Mouse (Mus musculus): Measurements from ENCODE around the gene E130308A19Rik.

E130308A19Rik gene

DNA sequence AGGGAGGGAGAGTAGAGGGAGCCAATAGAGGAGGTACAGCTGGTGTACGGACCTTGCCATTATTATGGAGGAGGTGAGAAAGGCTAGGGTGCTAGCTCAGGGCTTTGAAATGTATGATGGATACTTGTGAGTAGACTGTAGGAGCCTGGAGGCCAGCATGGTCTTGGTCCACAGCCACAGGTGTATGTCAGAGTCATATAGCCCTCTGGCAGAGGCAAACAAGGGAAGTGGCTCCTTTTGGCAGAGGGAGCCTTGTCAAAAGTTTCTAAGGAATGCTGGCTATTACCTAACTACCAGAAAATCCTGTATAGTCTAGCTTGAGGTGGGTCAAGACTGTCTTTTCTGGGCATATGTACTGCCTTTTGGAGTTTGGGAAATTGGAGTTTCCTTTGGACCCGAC, 14.7 kb downstream of the E130308A19Rik start:
- DNase-seq: no peak

DNA sequence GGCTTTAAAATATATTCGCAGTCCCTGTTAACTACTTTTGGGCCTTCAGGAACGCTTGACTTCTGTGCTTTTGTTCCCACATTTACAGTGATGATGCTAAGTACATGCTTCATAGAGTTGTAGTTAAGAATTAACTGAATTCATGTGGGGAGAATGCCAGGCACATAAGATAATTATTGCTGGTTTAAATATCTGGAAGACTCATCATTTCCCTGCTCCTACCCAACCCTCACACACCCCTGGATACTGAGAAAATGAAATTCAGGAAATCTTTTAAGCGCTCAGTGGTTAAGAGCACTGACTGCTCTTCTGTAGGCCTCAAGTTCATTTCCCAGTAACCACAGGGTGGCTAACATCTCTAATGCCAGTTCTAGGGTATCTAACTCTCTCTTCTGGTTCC, 16.0 kb downstream of the E130308A19Rik start:
- no peak for DNase-seq

DNA sequence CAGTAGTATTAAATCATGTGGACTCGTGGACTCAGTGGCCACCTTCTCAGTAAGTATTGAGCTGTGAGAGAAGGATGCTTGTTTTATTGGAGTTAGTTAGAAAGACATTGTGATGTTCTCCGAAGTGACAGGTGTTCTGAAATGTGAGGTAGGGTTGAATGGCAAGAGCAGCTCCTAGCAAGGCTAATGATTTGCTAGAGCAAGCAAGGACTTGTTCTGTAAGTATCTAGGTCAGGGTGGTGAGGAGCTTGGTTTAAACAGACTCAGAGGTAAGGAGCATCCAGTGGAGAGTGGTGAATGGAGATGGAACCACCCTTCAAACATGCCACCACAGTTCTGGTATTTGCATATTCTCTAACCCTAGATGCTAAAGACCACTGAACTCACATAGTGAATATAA, 16.6 kb downstream of the E130308A19Rik start:
- DNase-seq: no peak

DNA sequence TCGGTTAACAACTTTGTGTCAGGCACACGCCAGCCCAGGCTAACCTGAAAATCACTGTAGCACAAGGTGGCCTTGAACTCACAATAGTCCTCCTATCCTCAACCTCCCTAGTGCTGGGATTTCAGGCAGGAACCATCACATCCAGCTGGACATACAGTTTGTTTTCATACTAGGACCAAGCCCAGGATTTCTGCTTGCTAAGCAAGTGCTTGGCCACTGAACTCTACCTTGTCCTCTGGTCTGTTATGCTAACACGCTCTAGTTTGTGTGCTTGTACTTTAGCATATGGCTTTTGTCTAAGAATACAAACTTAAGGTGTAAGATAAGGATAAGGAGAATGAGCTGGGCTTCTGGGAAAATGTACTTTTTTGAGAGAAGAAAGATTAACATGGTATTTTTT, 18.4 kb downstream of the E130308A19Rik start:
- DNase-seq: no peak

DNA sequence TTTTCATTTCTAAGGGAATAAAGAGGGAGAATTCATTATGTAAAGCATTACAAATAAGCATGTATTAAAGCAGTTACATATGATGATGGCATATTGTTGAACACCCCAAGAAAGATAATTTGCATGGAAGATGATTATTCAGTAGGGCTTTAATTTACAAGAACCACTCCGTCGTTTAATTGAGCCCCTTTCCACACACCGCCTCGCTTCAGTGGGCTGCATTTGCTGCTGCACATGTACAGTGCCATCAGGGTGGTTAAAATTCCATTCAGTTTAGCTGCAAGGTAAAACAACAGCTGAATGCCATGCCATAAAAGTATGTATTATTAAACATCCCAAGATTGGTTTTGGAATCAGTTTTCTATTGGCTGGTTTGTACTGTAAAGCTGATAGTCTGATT, 19.0 kb downstream of the E130308A19Rik start:
- no peak for DNase-seq

DNA sequence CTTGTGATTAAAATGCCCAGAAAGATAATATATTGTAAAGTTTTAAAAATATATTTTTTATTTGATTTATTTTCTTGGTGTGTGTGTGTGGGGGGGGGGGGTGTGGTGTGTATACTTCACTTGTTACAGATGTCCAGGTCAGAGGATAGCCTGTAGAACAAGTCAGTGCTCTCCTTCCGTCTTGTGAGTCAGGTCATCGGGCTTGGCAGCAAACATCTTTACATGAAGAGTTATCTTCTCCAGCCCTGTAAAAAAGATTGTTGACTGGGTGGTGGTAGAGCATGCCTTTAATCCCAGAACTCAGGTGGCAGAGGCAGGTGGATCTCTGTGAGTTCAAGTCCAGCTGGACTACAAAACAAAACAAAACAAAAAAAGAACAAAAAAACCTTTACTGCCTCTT, 19.6 kb downstream of the E130308A19Rik start:
- no peak for DNase-seq

DNA sequence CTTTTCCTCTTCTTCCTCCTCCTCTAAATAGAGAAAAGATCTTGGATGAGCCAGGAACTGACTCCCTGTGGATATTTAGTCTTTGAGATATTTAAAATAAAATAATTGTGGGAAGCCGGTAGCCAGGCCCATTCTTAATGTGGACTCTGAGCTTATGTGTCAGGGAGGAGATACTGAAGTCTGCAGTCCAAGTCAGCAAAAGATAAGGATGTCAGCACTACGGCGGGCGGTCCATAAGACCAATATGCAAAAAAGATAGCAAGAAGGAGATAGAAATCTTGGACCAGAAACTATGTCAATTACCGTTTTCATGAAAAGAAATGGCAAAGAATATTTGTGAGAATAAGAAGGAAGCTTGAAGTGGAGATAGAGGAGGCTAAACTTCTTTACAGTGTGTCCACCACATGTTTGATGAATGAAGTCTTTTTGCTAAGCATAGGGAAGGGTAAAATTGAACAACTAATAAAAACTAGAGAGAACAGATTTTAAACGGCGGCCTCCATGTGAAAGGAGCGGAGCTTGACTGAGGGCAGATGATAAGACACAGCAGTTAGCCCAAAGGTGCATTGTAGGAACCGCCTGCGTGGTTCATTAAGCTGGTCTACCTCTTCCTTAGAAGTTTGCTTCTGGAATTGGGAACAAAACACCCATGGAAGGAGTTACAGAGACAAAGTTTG, 20.1 kb downstream of the E130308A19Rik start:
- no peak for DNase-seq

DNA sequence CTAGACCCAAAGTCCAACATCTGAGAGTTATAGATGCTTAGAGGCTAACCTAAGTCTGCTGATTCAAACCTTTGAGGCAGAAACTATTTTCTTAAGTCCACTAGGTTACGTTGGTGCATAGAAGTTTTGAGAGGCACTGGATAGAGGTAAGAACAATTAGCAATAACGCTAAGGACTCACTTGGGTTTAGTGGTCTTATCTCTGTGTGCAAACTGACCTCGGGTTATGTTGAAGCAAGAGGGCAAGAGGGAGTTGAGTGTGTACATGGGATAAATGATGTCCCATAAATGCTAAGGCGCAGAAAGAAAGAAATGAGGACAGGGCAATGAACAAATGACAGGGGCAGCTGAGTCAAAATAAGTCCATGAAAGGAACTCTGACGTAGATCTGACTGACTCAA, 23.1 kb downstream of the E130308A19Rik start:
- DNase-seq: no peak

DNA sequence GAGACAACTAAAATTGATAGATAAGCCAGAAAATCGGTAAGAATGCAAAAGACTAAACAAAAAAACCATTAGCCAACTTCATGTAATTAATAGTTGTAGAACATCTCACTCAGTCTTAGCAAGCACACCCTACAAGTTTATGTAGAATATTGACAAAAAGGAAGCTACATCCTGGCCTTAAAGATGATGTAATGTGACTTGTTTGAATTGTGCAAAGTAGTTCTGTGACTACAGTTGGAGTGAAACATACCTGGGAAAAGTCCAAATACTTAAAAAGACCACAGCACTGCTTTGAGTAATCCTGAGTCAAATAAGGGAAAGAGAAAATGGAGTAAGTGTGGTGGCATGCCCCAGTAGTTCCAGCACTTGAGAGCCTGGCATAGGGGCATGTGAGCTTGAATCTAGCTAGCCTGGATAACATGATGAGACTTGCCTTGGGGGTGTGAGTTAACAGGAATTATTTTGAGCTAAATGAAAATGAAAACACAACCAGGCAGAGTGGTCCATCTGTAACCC, 26.2 kb downstream of the E130308A19Rik start:
- no peak for DNase-seq

DNA sequence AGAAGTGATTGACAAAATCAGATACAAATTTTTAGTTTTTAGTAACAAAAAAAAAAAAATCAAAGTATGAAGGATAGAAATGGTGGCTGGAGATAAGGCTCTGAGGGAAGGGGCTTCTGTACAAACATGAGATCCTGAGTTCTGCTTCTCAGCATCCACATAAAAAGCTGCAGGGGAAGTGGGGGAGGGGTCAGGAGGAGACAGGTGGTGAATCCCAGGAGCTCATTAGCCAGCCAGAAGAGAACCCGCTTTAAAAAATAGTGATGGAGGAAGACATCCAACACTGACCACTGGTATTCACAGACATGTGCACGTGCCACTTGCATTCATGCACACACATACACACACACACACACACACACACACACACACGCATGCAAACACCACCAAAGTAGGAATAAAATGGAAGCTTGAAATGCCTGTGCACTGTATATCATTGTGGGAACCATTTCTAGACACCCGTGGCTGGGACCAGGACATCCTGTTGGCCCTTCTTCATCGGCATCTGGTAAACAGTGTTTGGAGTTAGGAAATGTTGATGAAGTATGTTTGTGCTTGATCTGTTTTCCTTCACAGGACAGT, 30.1 kb downstream of the E130308A19Rik start:
- peak; percentile 21 for DNase-seq

DNA sequence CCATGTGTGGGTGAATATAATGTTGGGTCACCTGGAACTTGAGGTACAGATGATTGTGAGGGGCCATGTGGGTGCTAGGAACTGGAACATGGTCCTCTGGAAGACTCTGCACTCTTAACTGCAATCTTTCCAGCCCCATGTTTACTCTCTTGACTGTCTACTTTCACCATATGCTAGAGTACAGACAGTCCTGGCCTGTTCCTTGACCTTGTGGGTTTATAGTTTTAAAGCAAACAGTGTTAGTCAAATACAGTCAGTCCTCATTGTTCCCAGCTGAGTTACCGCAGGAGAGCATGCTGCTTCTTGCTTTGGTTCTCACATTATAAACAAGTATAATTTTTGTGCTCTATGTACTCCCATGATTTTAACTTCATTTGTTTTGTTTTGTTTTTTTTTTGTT, 36.2 kb downstream of the E130308A19Rik start:
- DNase-seq: no peak

DNA sequence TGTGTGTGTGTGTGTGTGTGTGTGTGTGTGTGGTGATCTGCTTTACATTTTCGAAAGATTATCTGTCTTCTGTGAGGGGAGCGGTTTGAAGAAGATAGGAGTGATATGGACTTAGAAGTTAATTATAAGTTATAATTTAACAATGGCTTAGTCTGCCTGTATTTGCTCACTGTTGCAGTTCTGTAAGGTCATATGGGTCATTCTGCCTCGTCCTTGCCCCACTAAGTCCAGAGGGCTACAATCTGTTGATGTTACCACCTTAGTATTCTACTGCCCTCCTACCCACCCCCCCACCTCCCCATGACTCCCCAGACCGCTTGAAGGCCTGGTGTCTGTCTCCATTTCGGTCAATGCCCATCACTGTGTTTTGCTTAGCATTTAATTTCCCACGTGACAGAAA, 37.4 kb downstream of the E130308A19Rik start:
- no peak for DNase-seq

DNA sequence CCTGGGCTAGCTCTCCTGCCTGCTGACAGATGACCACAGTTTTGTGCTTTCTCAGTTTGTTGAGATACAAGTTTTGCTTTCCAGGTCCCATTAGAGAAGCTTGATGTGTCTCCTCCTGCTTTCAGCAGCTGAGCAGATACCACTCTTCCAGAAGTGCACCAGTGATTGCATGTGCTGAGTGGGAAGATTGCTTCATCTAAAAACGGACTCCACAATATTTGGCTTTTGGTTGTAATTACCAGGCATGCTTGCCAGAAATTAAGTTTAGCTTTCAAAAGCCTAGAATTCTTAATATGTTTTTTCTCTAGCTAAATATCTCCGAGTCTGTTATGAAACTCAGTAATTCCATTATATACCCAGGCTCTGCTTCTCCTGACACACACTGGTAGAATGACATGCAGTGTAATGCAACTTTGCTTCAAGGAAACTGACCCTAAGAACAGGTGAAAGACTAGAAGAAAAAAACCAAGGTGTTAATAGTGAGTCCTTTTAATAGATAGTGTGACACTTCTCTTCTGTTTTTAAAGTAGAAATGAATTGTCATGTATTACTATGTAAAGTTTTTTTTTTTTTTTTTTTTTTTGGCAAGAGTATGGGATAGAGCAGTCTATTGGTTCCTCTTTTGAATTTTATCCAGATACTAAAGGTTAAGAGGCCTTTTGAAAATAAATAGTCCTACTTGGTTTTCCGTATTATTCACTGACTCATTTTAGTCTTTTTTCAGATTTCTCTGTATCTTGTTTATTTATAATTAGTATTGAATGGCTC, 40.7 kb downstream of the E130308A19Rik start:
- no peak for DNase-seq

DNA sequence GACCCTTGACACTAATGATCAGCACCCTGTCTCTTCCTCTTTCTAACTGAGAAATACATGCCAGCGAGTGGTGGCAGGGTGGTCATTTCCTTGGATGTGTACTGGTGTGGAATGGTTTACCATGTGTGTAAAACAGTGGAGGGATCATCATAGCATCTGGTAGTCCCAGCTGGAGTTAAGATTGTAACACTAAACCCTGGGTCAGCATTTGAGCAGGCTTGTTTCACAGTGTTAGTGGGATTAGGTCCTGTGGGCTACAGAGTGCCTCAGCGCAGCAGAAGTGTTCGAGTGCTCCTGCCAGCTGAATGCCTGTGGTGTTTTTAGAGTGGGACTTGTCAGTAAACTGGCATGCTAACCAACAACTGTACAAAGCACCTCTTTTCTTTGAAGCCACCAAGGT, 42.0 kb downstream of the E130308A19Rik start:
- no peak for DNase-seq

DNA sequence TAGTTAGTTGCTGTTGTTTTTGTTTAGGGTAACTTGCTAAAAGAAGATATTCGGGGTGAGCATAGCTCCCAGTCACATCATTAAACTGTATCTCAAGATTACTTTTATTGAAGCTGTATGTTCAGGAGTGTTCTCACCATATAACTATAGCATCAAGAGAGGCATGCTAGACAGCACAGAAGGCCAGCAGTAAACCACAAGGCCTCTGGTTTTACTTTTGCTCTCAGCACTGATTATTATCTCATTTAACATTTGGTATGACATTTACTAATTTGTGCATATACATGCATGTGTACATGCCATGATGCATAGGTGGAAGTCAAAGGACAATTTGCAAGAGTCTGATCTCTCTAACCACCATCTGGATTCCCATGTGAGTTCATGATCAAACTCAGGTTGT, 43.1 kb downstream of the E130308A19Rik start:
- DNase-seq: no peak

DNA sequence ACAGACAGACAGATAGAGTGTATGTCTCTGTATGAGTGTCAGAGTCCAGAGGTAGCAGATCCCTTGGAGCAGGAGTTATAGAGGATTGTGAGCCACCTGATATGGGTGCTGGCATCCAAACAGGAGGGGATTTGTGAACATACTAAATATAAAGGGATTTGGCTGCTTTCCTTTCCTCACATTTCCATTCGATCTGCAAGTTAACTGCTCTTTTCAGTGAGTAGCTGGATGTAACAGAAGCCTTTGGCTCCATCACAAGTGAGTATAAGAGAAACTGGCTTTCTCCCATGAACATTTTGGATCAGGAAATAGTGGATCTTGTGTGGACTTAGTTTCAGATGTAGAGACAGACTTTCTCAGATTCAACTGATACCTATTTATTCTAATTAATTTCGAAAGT, 44.0 kb downstream of the E130308A19Rik start:
- no peak for DNase-seq

DNA sequence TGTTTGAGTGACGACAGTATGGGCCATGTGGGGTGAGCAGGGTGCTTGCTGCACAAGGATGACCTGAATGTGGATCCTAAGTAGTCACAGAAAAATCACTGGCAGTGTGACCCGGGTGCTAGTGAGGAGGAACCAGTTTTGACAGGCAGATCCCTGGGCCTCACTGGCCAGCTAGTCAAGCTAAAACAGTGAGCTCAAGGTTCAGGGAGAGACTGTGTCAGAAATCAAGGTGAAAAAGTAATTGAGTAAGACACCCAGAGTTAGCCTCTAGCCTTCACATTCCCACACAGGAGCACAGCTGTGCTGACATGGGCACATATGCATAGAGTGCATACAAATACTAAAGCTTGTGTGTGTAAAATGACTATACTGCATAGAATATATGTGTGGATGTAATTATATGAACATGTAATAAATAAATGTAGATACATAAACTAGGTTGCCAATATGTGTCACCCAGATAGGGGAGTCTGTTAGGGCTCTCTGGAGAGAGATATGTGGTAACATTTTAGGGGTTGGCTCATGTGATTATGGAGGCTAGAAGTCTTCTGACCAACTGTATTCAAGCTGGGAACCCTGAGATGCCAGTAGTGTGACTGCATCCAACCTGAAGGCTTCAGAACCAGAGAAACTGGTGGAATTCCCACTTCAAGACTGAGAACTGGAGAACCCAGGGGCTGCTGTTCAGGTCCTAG, 47.6 kb downstream of the E130308A19Rik start:
- DNase-seq: no peak

DNA sequence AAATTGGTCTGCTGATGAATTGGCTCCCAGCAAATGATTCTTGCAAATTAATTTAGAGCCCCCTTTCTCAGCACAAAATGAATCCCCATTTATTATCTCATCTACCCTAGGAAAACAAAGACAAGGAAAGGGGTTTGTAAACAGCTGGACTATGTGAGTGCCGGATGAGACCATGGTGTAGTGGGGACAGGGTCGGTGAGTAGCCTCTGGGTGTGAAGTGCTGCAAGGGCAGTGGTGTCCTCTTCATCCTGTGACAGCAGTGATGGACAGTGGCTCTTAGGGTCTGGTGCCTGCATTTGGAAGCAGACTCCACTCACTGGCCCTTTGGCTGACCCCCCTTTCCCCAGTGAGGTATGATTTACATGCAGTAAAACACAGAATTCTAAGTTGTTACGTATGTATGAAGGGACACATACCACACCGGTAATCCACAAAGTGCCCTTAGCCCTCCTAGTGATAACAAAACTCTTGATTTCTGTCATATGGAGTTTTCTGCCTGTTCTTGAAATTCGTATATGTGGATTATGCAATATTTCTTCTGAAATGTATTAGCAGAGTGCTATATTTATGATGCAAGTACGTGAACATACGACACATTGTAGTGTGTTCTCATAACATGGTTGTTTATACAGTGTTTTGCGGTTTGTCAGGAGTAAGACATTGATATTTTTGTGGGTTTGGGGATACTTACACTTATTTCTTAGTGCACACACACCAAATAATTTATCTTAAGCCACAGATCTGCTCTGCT, 49.1 kb downstream of the E130308A19Rik start:
- DNase-seq: no peak

DNA sequence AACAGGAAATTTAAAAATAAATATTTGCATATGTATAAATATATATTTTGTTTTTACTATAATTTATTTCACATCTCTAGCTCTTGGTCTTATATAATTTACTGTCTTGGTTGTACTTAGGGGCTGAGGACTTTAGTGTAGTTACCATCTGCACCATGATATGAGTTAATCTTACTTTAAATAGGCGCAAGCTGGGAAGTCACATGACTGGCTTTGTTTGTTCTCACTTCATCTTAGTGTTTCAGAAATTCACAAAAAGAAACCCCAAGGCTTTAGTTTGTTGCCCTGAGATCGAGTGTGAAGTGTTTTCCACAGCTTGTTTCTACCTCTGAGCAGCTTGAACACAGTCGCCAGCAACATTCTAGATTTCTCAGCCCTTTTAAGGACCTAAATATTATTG, 49.7 kb downstream of the E130308A19Rik start:
- no peak for DNase-seq

DNA sequence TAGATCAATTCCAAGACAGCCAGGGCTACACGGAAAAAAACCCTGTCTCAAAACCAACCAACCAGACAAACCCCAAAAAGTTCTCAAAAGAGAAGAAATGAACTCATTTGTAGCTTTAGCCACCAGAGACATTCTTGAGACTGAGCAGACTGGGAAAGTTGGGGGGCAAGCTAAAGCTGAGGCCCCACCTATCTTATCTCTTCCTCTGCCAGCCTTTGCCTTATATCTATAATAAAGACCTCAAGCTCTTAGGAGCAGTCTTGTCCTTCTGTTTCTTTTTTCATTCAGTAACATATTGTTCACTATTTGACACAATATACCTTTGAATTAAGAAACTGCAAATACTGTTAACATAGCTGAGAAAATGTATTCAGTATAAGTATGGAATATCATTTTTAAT, 55.4 kb downstream of the E130308A19Rik start:
- DNase-seq: no peak

DNA sequence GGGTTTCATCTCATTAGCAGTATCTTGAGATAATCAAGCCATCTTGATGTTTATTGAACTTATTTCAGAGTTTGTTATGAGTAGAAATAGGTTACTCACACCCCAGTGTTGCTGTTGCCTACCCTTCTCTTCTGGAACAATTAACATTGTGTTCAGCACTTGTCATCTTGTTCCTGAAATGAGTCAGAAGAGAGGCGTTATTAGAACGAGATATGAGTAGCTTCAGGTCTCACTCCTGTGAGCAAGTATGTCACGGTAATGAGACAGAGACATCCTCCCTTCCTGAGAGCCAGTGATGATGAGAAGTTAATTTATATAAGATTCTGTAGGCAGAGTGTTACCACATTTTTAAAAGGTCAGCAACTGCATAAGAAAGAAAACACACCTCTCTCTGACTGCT, 56.5 kb downstream of the E130308A19Rik start:
- no peak for DNase-seq

DNA sequence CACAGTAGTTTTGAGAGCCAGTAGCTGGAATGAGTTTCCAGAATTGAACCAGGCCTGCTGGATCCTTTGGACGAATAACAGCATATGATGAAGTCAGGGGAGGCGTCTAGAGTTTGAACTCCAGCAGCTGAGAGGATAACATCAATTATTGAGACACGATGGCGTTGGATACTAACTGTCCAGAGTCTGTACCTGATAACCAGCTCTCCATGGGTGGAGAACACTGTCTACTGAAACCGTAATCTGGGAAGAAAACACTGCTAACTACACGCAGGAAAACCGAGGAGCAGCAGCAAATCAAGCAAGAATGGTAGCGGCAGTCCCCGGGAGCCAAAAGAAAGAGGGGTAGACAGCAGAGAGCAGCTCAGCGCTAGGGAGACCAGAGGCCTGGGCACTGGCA, 56.9 kb downstream of the E130308A19Rik start:
- no peak for DNase-seq

DNA sequence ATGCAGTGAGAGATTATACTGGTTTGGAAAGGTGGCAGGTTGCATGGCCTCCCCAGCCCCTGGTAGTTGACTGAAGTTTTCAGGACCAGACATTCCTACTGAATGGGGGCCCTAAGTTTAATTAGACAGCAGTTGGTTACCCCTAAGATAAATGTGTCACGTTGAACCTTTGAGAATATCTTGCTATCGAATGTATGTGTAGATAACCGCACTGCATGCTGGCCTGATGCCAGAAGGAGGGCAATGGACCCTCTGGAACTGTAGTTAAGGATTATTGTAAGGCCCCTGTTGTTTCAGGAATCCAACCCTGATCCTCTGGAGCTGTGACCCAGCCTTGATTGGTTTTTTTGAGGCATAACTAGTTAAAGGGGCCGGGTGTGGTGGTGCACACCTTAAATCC, 58.3 kb downstream of the E130308A19Rik start:
- no peak for DNase-seq
